Mouse (Mus musculus) embryo, embryonic 9.5 days (tissue): Measurements from ENCODE around the gene Epb41l1.

Experiments
- DNase-seq: peaks from one replicate; pipeline ENCODE4 v3.0.0-alpha.2; 2017; ENCODE audit errors: extremely low spot score

The Epb41l1 gene

DNA sequence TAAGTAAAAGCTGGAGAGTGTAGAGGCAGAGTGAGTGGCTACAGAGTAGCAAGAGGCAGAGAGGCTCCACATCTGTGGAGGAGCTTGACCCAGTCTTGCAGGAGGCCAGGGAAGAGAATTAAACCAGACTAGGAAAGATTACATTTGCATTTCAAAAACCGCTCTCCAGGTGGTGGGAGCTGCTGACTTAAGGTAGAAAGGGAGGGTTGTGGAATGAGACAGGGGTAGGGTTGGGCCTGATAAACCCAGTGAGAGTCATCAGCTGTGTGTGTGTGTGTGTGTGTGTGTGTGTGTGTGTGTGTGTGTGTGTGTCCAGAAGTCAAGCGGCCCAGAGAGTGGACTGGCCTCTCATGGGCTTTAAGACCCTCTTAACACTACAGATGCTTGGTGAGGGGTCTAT lies 4.9 kb downstream of the Epb41l1 start:
- no peak for DNase-seq

DNA sequence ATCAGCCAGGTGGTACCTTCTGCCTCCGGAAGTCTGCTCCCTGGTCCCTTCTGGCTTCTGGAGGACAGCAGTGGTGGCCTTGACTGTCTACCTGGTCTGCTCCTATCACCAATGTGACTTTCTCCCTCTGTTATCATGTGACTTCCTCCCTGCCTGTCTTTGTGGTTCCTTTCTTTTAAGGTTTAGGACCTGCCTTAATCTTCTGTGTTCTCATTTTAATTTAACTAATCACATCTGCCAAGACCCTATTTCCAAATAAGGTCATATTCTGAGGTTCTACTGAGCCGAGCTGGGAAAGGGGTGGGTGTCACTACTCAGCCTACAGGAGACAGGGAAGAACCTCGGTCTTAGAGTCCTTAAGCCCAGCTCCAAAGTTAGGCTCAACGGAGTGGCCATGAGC lies 5.4 kb downstream of the Epb41l1 start:
- DNase-seq: no peak

DNA sequence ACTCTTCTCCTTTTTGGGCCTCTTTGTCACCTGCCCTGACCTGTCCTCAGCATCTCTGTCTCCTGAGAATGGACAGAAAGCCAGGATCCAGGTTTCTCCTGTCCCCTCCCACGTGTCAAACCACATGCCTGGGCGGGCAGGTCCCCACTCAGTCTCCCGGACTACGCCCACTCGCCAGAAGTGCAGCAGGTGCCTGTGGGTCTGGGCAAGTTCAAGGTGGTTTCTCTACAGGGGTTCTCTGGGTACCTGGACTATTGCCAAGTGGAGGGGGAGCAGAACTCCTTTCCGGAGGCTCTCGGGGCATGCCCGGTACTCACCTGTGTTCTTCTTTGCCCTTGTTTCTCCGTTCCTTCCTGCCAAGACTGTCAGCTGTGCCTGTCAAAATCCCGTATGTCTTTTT lies 9.1 kb downstream of the Epb41l1 start:
- no peak for DNase-seq

DNA sequence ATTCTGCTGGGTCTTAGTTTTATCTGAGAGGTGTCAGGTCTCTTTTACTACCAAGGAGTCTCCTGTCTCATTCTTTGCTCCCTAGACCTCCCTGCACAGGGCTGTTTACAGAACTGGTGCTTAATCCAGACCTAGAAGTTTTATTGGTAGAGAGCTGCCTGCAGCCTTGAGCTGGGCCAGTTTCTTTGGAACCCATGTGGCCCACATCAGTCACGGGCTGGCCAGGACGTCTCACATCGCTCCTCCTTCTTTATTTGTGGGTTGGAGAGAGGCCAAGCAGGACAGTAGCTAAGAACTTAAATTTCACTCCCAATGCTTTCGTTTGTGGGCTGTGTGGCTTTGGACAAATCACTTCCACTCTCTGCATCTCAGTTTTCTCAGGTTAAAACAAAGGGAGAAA lies 9.6 kb downstream of the Epb41l1 start:
- DNase-seq: no peak

DNA sequence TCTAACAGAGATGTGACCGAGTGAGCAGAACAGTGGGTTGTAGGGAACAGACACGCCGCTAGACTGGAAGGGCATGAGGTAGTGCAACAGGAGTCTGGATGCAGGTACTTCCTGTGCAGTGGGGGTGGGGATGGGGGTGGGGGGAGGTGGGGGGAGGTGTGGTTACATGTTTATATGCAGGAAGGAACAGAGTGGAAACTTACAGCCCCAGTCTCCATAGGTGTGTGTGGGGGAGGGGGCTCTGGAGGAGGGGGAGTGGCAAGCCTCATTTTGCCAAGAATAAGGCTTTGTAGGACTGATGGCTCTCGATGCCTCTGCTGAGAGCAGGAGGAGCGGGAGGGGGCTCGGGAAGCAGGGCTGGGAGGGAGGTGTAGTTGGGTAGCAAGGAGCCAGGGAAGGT lies 10.7 kb downstream of the Epb41l1 start:
- no peak for DNase-seq

DNA sequence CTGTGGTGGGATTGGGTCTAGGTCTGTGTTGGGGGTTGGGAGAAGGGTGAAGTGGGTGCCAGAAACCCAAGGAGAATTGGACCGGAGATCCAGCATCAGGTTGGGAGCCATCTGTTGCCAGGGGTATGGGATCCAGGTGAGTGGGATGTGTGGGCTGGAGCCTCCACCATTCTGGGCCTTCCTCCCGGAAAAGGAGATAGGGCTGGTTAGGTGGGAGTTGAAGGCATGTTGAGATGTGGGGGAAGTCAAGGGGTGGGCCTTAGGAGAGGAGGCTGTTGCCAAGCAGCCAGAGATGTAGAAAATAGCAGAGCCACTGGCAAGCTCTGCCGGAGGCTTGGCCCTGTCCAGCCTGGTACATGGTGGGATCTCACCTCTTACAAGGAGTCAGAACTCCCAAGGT lies 11.4 kb downstream of the Epb41l1 start:
- no peak for DNase-seq

DNA sequence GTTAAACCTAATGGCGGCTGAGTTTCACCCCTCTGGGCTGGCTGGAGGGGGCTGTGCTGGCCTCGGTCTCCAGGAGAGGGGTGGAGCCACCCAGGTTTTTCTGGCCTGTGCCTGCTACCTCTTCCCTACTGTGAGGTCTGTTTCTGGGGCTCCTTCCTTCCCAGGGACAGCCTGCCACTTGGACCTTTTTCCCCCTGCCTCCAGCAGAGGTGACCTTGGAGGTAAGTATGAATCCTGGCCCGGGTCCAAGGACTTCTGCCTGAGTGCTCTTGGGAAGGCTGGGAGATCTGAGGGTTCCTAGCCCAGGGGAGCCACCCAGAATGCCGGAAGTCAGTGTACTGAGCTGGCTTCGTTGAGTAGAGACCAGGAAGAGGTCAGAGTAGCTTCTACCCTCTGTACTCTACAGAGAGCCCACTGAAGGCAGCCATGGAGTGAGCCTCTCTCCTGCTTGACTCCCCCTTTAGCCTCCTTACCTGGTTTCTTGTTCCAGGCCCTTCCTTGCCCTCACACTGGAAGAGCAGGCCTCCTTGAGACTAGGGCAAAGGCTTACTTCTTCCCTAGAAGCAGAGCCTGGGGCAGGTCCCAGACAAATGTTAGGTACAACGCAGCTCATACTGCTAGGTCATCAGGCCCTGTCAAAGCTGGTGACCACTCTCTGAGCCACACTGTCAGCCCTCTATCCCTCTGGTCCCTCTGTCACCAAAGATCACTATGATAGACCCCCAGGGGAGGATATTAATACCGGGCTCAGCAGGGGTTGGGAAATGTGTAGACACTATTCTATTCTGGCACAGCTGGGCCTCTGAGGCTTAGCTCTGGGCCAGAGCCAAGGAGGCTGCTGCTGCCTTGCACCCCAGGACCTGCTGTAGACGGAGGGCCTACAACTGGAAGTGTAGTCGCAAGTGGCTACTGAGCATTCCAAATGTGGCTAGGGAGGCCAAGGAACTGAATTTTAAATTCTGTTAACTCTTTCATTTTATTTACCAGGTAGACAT lies 12.5 kb downstream of the Epb41l1 start:
- DNase-seq: no peak

DNA sequence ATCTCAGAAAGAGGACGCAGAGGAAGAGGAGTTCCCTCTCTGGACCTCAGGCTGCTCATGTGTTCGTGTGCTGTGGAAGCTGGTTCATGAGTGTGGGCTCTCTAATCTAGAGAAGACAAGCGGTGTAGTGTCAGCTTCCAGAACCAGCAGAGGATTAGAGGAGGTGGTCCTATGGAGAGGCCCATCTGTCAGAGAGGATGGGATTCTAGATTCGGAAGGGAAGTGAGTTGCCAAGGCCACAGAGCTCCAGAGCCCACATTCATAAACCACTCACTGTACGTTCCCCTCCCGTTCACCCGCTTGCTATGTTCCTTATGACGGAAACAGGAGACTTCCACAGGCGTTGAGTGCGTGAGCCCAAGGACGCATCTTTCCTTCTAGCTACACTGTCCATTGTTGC lies 16.9 kb downstream of the Epb41l1 start:
- no peak for DNase-seq

DNA sequence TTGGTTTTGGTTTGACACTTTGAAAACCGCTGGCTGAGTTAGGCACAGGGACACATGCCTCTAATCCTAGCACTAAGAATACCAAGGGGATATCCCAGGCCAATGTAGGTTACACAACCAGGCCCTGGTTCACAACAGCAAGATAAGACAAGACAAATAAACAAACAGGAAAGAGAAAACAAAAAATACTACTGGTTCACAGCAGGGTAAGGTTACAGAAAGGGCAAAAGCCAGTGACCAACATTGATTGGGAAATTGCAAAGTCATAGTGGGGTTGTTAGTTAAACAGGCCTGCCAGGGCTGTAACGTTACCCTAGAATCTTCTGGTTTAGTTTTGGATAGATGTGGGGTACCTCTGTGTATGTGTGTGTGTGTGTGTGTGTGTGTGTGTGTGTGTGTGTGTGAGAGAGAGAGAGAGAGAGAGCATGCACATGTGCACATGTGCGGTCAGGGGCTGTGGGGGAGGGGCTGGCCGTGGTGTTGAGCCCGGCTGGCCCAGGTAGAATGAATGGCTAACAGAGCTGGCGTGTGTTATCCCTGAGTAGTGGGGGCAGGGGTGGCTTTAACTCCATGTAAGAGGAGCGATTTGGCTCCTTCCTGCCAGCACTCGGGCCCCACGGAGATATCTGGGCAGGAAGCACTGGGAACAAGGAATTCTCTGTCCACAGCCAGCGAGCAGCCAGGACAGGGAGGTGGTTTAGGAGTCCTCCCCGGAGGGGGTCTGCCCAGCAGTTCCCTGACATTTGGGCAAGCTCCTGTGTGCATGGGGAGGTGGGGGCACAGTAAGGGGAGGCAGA lies 19.2 kb downstream of the Epb41l1 start:
- DNase-seq: peak; percentile 47

DNA sequence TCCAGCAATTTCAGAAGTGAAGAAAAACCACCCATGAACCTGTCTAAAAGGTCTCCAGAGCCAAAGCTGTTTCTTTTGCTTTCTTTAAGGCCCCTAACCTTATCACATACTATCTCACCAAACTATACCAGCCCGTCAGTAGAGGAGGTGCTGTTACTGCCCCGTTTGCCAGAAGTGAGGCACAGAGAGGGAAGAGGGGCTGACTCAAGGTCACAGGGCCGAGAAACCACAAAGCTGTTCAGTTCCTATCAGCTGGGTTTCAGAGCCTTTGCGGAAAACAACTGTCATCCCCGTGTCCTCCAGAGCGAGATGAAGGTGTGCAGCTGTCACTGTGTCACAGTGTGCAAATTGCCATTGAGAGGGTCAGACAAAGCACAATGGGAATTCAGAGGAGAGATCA lies 21.2 kb downstream of the Epb41l1 start:
- no peak for DNase-seq

DNA sequence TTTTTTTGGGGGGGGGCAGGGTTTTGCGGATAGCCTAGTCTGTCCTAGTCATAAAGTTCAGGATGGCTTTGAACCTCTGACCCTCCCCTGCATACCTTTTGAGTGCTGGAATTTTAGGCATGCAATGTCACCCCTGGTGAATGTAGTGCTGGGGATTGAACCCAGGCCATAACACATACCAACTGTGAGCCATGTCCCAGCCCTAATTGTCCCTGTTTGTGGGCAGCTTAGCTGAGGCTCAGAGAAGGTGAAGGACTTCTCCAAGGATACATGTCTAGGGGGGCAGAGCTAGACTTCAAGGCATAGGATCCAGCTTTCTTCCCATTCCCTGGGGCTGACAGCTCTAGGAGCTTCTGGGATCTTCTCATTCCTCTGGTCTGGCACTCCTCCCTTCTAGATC lies 22.6 kb downstream of the Epb41l1 start:
- no peak for DNase-seq

DNA sequence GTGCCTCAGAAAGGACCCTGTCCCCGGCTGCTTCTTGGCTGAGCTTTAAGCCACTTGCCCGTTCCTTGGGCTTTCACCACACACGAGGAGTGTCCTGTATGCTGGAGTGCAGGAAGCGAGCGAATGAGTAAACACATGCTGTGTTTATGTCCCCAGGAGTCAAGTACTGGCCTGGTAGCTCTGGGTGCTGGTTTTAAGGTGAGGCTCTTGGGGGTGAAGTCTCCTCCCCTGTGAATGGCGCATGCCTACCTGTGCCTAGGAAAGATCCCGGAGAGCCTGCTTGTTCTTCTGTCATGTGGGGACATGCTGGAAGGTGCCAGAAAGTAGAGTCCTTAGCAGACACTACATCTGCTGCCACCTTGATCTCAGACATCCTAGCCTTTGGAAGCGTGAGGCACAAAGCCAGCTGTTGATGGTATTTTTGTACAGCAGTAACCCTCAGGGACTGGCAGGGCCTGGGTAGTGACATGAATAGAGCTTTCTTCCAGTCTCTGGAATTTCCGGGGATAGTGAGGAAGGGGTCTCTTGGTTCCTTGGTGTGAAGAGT lies 25.9 kb downstream of the Epb41l1 start:
- no peak for DNase-seq

DNA sequence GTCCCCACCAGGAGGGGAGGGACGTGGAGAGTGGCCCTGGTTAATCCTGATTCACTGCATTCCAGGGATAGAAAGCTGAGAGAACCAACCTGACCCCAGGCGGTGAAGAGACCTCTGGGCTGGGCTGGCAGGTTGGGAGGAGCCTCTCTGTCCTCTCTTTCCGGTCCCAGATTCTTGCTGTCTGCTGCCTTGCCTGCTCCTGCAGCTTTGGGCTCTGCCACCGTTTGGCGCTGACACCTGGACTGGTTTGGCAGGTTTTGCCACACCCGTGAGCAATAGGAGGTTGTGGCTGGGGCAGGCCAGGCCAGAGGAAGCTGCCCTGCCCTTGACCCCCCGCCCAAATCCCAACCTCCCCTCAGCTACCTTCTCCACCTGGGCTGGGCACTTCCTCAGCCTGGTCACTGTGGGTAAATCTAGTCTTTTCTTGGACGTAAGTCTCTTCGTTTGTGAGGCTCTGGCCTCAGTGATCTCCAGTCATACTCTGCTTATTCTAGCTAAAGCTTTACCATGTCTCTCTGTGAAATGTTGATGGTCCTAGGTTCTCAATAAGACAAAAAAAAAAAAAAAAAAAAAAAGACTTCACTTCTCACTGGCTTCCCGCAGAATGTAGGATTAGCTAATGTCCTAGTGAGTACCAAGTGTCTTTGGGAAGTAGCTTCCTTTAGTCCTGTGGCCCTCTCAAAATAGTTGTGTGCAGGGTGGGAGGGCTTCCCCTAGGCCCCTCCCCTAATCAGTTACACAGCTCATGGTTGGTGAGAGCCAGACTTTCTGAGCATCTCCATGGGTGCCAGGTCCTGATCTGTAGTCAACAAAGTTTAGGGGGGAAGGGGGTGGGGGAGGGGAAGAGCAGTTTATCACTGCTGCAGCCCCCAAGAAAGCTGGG lies 26.9 kb downstream of the Epb41l1 start:
- DNase-seq: peak; percentile 39

DNA sequence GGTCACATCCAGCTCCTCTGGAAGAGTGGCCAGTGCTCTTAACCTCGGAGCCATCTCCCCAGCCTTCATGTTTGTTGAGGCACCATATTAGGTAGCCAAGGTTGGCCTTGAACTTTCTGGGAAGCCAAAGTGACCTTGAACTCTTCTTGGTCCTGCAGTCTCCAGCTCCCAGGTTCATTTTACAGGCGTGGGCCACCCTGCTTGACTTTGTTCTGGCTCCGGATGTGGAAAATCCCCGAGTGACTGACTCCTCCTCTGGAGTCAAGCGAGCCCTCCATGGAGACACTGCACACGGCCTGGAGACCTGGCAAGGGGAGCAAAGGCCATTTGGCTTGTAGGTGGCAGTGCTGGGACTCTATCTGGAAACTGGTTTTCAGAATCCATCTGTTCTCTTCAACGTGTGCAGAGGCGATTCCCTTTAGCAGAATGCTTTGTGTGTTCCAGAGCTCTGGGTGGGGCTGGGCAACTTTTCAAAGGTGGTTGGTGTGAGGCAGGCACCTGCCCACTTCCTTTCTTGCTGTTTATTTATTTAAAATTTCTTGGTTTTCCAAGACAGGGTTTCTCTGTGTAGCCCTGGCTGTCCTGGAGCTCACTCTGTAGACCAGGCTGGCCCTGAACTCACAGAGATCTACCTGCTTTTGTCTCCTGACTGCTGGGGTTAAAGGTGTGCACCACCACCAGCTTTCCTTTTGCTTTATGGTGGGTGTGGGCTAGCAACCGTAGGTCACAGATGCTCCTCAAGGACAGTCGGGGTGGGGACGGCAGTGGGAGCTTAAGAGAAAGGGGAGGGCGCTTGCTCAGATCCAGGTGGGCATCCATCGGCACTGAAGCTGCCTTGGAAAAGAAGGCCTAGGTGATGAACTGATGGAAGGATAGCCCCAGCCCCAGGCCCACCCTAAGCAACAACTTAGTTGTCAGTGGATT lies 30.8 kb downstream of the Epb41l1 start:
- no peak for DNase-seq

DNA sequence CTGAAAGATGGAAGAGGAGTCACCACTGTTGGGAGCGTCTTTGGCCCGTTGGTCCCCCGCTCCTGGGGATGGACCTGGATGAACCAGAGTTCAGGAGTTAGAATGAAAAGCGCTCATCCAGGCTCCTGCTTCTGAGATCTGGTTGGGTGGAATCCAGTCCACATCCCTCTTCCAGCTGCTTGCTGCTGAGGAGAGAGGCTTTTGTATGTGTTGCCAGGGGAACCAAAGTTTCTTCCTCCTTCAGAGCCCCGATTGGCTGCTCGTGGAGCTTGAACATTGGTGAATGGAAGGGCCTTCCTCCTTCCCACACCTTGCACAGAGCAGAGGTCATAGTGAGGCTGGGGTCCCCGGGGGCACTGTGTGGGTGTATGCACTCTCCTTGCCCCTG lies 31.4 kb downstream of the Epb41l1 start:
- DNase-seq: no peak

DNA sequence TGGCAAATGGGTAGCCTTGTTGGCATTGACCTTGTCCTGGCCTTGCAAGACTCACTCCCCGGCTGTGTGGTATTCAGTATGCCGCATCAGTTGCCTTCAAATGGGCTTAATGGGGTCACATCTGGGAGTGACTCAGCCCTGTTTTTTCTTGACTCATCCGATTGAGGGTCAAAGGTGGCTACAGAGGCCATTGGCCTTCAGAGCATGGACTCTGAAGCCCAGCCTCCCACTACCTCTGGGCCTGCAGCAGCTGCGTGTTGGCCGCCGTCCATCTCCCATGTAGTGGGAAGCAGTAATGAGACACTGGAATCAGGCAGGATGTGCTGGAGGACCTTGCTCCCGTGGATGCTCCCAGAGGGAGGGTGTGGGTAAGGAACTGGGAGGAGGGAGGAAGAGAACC lies 33.1 kb downstream of the Epb41l1 start:
- no peak for DNase-seq

DNA sequence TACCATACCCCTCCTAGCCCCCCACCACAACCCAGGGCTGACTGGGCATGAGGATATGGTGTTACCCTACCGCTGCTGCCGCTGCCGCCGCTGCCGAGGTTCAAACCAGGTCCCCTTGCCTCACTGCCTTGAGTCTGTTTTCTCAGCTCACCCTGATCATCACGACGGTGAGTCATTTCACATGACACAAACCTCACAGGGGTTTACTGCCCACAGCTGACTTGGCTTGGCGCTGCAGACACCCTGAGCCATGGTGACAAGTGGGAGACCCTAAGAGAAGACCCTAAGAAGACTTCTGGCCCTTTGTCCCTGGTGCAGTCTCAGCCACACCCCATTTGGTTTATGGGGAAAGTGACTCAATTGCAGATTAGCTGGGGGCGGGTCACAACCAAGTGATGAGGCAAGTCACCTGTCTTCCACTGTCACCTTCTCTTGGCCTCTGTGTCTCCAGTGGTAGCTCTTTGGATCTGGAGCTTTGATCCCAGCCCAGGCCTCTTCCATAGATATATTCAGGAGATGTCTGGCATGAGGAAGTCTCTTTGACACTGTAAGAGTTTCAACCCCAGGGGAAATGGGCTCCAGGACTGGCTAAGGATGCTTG lies 34.9 kb downstream of the Epb41l1 start:
- no peak for DNase-seq

DNA sequence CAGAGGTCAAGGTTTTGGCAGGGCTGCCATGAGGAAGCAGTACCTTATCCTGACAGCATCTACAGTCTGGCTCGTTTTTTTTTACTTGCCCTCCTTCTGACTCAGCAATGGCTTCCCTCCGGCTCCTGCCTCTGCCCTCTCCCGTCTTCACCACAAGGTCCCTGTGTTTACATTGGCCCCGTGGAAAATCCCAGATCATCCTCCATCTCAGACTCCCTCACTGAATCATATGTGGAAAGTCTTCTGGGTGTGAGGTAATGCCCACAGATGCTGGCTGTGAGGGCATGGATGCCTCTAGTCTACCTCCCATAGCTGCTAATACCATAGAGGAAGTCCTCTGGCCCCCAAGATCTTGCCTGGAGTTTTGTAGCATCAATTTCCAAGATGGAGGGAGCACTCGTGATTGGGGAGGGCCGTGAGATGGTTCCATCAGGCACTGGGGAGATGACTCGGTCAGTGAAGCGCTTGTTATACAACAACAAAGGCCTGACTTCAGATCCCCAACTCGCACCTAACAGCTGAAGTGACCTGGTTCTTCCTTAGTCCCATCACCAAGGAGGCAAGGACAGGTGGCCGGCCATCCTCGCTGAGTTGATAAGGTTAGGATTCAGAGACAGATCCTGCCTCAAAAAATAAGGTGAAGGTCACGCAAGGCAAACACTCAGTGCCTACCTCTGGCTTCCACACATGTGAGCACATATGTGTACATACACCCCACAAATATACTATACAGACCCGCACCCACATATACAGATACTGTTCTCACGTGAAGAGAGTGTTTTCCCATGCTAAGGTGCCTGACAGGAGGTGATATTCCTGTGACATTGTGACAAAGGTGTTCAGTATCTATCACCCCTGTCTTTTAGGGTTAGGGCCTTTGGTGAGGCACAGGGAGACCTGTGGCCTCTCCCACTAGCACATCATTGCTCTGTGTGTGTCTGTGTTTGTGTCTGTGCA lies 36.0 kb downstream of the Epb41l1 start:
- no peak for DNase-seq

DNA sequence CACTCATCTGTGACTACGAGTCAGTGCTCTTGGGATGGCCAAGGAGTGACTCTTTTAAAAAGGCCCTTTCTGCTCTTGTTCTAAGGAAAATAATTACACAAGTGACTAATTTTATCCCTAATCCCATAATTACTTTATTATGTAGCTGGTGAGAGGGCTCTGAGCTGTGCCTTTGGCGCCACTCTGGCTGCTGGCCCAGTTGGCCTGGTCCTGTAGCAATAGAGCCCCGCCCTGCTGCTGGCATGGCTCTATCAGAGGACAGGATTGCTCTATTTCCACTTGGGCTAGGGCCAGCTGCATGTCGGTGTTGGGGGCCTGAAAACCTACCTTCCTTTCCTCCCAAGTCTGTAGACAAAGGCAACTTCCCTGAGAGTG lies 36.6 kb downstream of the Epb41l1 start:
- DNase-seq: no peak
